Mouse (Mus musculus) embryonic facial prominence, embryonic 13.5 days (tissue): ENCODE results near the gene Mum1. TPM values are rescaled to one million over a fixed set of nuclear protein-coding genes. Genes with fewer than 3 reads are reported as not detected.

ENCODE experiments used
- ATAC-seq: fragments of 200-750 bp; cut with Nextera tagmentation; 2 replicates; pipeline ENCODE4 v1.8.0; 2017; ENCODE audit warnings: low read depth; ENCODE audit not compliant: insufficient number of reproducible peaks, insufficient read depth, low FRiP score, low TSS enrichment
- H3K27ac ChIP-seq: fragments of 300-500 bp; sonication (generic); 2 replicates; pipeline ENCODE4 v1.5.1; 2015; ENCODE audit warnings: moderate library complexity, mild to moderate bottlenecking, inconsistent platforms
- H3K27me3 ChIP-seq: fragments of 300-500 bp; sonication (generic); 2 replicates; pipeline ENCODE4 v1.6.1; 2015; ENCODE audit warnings: mild to moderate bottlenecking, inconsistent platforms
- H3K36me3 ChIP-seq: fragments of 300-500 bp; sonication (generic); 2 replicates; pipeline ENCODE4 v1.6.1; 2015; ENCODE audit warnings: mild to moderate bottlenecking, inconsistent platforms
- H3K4me1 ChIP-seq: fragments of 300-500 bp; sonication (generic); 2 replicates; pipeline ENCODE4 v1.6.1; 2015; ENCODE audit warnings: inconsistent platforms
- H3K4me2 ChIP-seq: fragments of 300-500 bp; sonication (generic); 2 replicates; pipeline ENCODE4 v1.6.1; 2015; ENCODE audit warnings: moderate library complexity, mild to moderate bottlenecking, inconsistent platforms
- H3K4me3 ChIP-seq: fragments of 300-500 bp; sonication (generic); 2 replicates; pipeline ENCODE4 v1.5.1; 2015; ENCODE audit warnings: mild to moderate bottlenecking, inconsistent platforms
- H3K9ac ChIP-seq: fragments of 300-500 bp; sonication (generic); 2 replicates; pipeline ENCODE4 v1.6.1; 2015; ENCODE audit warnings: mild to moderate bottlenecking, inconsistent platforms
- H3K9me3 ChIP-seq: fragments of 300-500 bp; sonication (generic); 2 replicates; pipeline ENCODE4 v1.6.1; 2016; ENCODE audit warnings: inconsistent platforms
- WGBS: fragments of 180-500 bp; shearing (Covaris S2); methylation state at CpG from one replicate; pipeline ENCODE4 v1.1.7; 2015; ENCODE audit warnings: mixed read lengths; 5-methylcytosine and 5-hydroxymethylcytosine counted together
- polyA plus RNA-seq: library from polyadenylated mRNA; unstranded; fragments of >200 nt; fragmentation: Nextera tagmentation; extraction: Ambion mirVana; gene quantifications from 2 replicates; pipeline ENCODE4 v1.2.1, GENCODE M21; 2015

The Mum1 gene
- polyA plus RNA-seq, 1 experiment from 2014 or later = 96.1 TPM

GRCm38 (mm10) chr10:80190491-80191051, 35.7 kb upstream of the Mum1 start:
- Histone ChIP-seq H3K4me1 (peaks cover 18% of the 10 kb centered on the region), H3K4me2 (peak overlapping the region; percentile 79), H3K36me3 (peaks cover 30% of the 10 kb centered on the region), H3K9me3 (no peaks in the 10 kb centered on the region), H3K27me3 (peaks cover 46% of the 10 kb centered on the region), H3K27ac (no peak overlapping the region), H3K4me3 (peak overlapping the region; percentile 49), H3K9ac (peak overlapping the region; percentile 73)
- under 1% methylated on average over 48 of the region's 48 CpGs for WGBS
- no peak for ATAC-seq

GRCm38 (mm10) chr10:80193976-80194375, 32.3 kb upstream of the Mum1 start:
- 73% methylated on average over 6 of the region's 6 CpGs for WGBS
- peaks cover 42% of the 10 kb centered on the region for H3K27me3 ChIP-seq

GRCm38 (mm10) chr10:80194441-80194840, 31.8 kb upstream of the Mum1 start:
- Histone ChIP-seq H3K4me1 (peaks cover 13% of the 10 kb centered on the region), H3K4me3 (no peak overlapping the region), H3K27ac (no peak overlapping the region), H3K9ac (no peak overlapping the region), H3K4me2 (no peak overlapping the region), H3K9me3 (no peaks in the 10 kb centered on the region), H3K36me3 (no peaks in the 10 kb centered on the region), H3K27me3 (peaks cover 39% of the 10 kb centered on the region)
- WGBS = 44% methylated on average over 8 of the region's 8 CpGs
- ATAC-seq = no peak

More at GRCm38 (mm10) chr10:80193976-80194375, 32.3 kb upstream of the Mum1 start:
- Histone ChIP-seq H3K9ac (no peak overlapping the region), H3K27ac (no peak overlapping the region), H3K4me1 (peaks cover 13% of the 10 kb centered on the region), H3K4me3 (no peak overlapping the region), H3K4me2 (no peak overlapping the region), H3K36me3 (peaks cover 3% of the 10 kb centered on the region), H3K9me3 (no peaks in the 10 kb centered on the region)
- no peak for ATAC-seq

GRCm38 (mm10) chr10:80196167-80196566, 30.1 kb upstream of the Mum1 start:
- Histone ChIP-seq H3K27me3 (peaks cover 22% of the 10 kb centered on the region), H3K4me1 (no peaks in the 10 kb centered on the region), H3K36me3 (no peaks in the 10 kb centered on the region), H3K9me3 (no peaks in the 10 kb centered on the region), H3K27ac (no peak overlapping the region), H3K4me2 (no peak overlapping the region), H3K4me3 (no peak overlapping the region), H3K9ac (no peak overlapping the region)
- 88% methylated on average over 1 of the region's 1 CpGs for WGBS
- no peak for ATAC-seq

GRCm38 (mm10) chr10:80196778-80197581, 29.3 kb upstream of the Mum1 start:
- ATAC-seq = no peak
- H3K27ac ChIP-seq = no peak overlapping the region
- H3K4me2 ChIP-seq = no peak overlapping the region
- no peak overlapping the region for H3K4me3 ChIP-seq
- H3K36me3 ChIP-seq = no peaks in the 10 kb centered on the region
- peak overlapping the region; percentile 7; the same call in 1 of the 2 replicates for H3K9ac ChIP-seq
- no peaks in the 10 kb centered on the region for H3K9me3 ChIP-seq
- 51% methylated on average over 33 of the region's 33 CpGs for WGBS
- H3K27me3 ChIP-seq = peaks cover 15% of the 10 kb centered on the region
- no peaks in the 10 kb centered on the region for H3K4me1 ChIP-seq

- Histone ChIP-seq H3K36me3 (no peaks in the 10 kb centered on the region), H3K27ac (no peak overlapping the region), H3K9me3 (no peaks in the 10 kb centered on the region), H3K4me2 (no peak overlapping the region), H3K4me1 (0 out of 2 replicates have a peak, but pooled peaks cover 4% of the 10 kb centered on the region), H3K4me3 (no peak overlapping the region), H3K9ac (0 out of 2 replicates have a peak overlapping the region, but pooled peaks have one; percentile 40), H3K27me3 (peaks cover 3% of the 10 kb centered on the region; the same call in 1 of the 2 replicates)
- 48% methylated on average over 3 of the region's 3 CpGs for WGBS
- no peak for ATAC-seq
These were observed 26.7 kb upstream of the Mum1 start for GRCm38 (mm10) chr10:80199440-80200008.

GRCm38 (mm10) chr10:80200485-80200884, 25.7 kb upstream of the Mum1 start:
- whole genome bisulfite sequencing = 62% methylated on average over 6 of the region's 6 CpGs
- H3K4me2 ChIP-seq = no peak overlapping the region
- H3K27me3 ChIP-seq = peaks cover 3% of the 10 kb centered on the region; the same call in 1 of the 2 replicates
- H3K9ac ChIP-seq = no peak overlapping the region; the same call in 1 of the 2 replicates
- no peak for ATAC-seq
- no peak overlapping the region for H3K4me3 ChIP-seq
- 0 out of 2 replicates have a peak, but pooled peaks cover 4% of the 10 kb centered on the region for H3K4me1 ChIP-seq
- no peaks in the 10 kb centered on the region for H3K36me3 ChIP-seq
- H3K9me3 ChIP-seq = no peaks in the 10 kb centered on the region
- H3K27ac ChIP-seq = no peak overlapping the region

GRCm38 (mm10) chr10:80204055-80204454, 22.2 kb upstream of the Mum1 start:
- no peak overlapping the region for H3K4me3 ChIP-seq
- no peaks in the 10 kb centered on the region for H3K9me3 ChIP-seq
- H3K36me3 ChIP-seq = no peaks in the 10 kb centered on the region
- H3K27ac ChIP-seq = no peak overlapping the region
- no peaks in the 10 kb centered on the region for H3K27me3 ChIP-seq
- no peak for ATAC-seq
- H3K4me2 ChIP-seq = no peak overlapping the region
- peaks cover 9% of the 10 kb centered on the region for H3K4me1 ChIP-seq
- WGBS = 24% methylated on average over 7 of the region's 7 CpGs
- H3K9ac ChIP-seq = no peak overlapping the region

- Histone ChIP-seq H3K4me2 (no peak overlapping the region), H3K9me3 (no peaks in the 10 kb centered on the region), H3K9ac (no peak overlapping the region), H3K4me3 (no peak overlapping the region), H3K27me3 (0 out of 2 replicates have a peak, but pooled peaks cover 4% of the 10 kb centered on the region), H3K36me3 (no peaks in the 10 kb centered on the region), H3K27ac (no peak overlapping the region), H3K4me1 (peaks cover 11% of the 10 kb centered on the region)
- 35% methylated on average over 1 of the region's 1 CpGs for WGBS
- no peak for ATAC-seq
These were observed 19.0 kb upstream of the Mum1 start for GRCm38 (mm10) chr10:80207201-80207600.

GRCm38 (mm10) chr10:80207676-80208075, 18.6 kb upstream of the Mum1 start:
- Histone ChIP-seq H3K4me2 (no peak overlapping the region), H3K9me3 (no peaks in the 10 kb centered on the region), H3K36me3 (no peaks in the 10 kb centered on the region), H3K4me1 (peaks cover 11% of the 10 kb centered on the region), H3K27me3 (0 out of 2 replicates have a peak, but pooled peaks cover 4% of the 10 kb centered on the region), H3K27ac (no peak overlapping the region), H3K4me3 (no peak overlapping the region), H3K9ac (no peak overlapping the region)
- WGBS = 49% methylated on average over 10 of the region's 10 CpGs
- ATAC-seq = no peak

- no peaks in the 10 kb centered on the region for H3K9me3 ChIP-seq
- peaks cover 11% of the 10 kb centered on the region for H3K4me1 ChIP-seq
- no peak overlapping the region for H3K27ac ChIP-seq
- no peaks in the 10 kb centered on the region for H3K36me3 ChIP-seq
- H3K4me2 ChIP-seq = no peak overlapping the region
- 68% methylated on average over 4 of the region's 4 CpGs for WGBS
- no peak overlapping the region for H3K9ac ChIP-seq
- no peak for ATAC-seq
- H3K4me3 ChIP-seq = no peak overlapping the region
- H3K27me3 ChIP-seq = 0 out of 2 replicates have a peak, but pooled peaks cover 4% of the 10 kb centered on the region
These were observed 18.0 kb upstream of the Mum1 start for GRCm38 (mm10) chr10:80208248-80208647.
